Mouse (Mus musculus) brain, embryonic 14.5 days (tissue): ENCODE measurements around the gene Pom121l2.

ENCODE experiments used
- CTCF ChIP-seq: fragments of 200-500 bp; IDR thresholded peaks from 2 replicates; pipeline ENCODE4 v1.5.1; 2012; ENCODE audit warnings: inconsistent platforms, mild to moderate bottlenecking, moderate library complexity, borderline replicate concordance; ENCODE audit not compliant: insufficient read depth, insufficient read length; ENCODE audit errors: extremely low read depth
- POLR2A ChIP-seq: fragments of 200-500 bp; IDR thresholded peaks from 2 replicates; pipeline ENCODE4 v1.6.1; 2012; ENCODE audit warnings: mild to moderate bottlenecking, inconsistent platforms, borderline replicate concordance; ENCODE audit not compliant: poor library complexity, insufficient read depth, insufficient read length, severe bottlenecking; ENCODE audit errors: extremely low read depth

- no peak for TF ChIP-seq POLR2A
- TF ChIP-seq CTCF, result no peak
These were observed 15.3 kb downstream of the Pom121l2 start for GRCm38 (mm10) chr13:21996101-21996839.
